In the genomic region with DNA sequence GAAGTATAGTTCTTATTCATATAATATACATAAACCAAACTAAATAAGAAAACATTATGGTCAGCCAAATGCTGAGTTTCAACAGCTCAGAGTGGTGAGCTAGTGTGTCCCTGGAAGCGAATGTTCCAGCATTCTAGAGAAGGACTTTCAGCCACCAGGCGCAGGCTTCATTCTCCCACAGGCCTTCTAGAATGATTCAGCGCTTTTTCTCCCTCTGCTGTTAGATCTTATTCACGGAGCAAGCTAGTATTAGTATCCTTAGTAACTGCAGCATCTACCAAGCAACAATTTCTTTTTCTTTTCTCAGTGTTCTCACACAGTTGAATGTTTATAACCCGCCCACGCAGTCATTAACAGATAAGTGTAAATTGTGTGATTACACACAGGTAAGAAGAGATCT, we compare ENCODE assay signal across 17 mouse cellular contexts. TPM values are rescaled to one million over a fixed set of nuclear protein-coding genes. Genes with fewer than 3 reads are reported as not detected.
DNase-seq lines count a peak whose midpoint lies in the region; ATAC-seq and TF ChIP-seq lines count a peak whose summit lies in the region.
"Had no signal": no experiment of that assay in that cellular context is flagged by ENCODE, and none has a peak within 500 bp of the region (broad histone marks: within the 10 kb centered on the region; RNA-seq: fewer than 3 reads in every experiment).

No protein-coding gene starts in this region.

- H3K27me3 ChIP-seq in hindbrain, postnatal 0 days (ENCODE audit: insufficient read depth, low read length), result no peaks in the 10 kb centered on the region
- no peaks in the 10 kb centered on the region for H3K27me3 ChIP-seq in hindbrain, embryonic 10.5 days (ENCODE audit: insufficient read depth, poor library complexity, severe bottlenecking)
- no peaks in the 10 kb centered on the region for H3K27me3 ChIP-seq in MEL (ENCODE audit: control insufficient read depth in 1 of 2, insufficient read depth in 2 of 2, low read length in 2 of 2)
- H3K27me3 ChIP-seq in forebrain, embryonic 16.5 days (replicated peaks; ENCODE audit: control insufficient read depth, insufficient read depth, low read length), result no peaks in the 10 kb centered on the region
- H3K27me3 ChIP-seq: embryonic facial prominence, embryonic 13.5 days; kidney, embryonic 15.5 days had no signal

- H3K4me2 ChIP-seq in hindbrain, postnatal 0 days (ENCODE audit: low read depth, low read length), result no peak overlapping the region
- H3K4me2 ChIP-seq in forebrain, embryonic 16.5 days (ENCODE audit: low read length), result no peak overlapping the region
- H3K4me2 ChIP-seq: embryonic facial prominence, embryonic 13.5 days; kidney, embryonic 15.5 days had no signal

- H3K36me3 ChIP-seq in hindbrain, postnatal 0 days (ENCODE audit: insufficient read depth, low read length), result 0 out of 2 replicates have a peak, but pooled peaks cover 7% of the 10 kb centered on the region
- H3K36me3 ChIP-seq in hindbrain, embryonic 10.5 days, result 0 out of 2 replicates have a peak, but pooled peaks cover 6% of the 10 kb centered on the region
- peaks cover 0 to 24% of the 10 kb centered on the region in 2 experiments; a peak in 2 of 4 replicates for H3K36me3 ChIP-seq in MEL (ENCODE audit: control insufficient read depth in 1 of 2, insufficient read depth in 2 of 2, low read length in 2 of 2)
- H3K36me3 ChIP-seq in forebrain, embryonic 16.5 days (ENCODE audit: control insufficient read depth, insufficient read depth), result no peaks in the 10 kb centered on the region
- H3K36me3 ChIP-seq: kidney, embryonic 15.5 days had no signal

- ATAC-seq in hindbrain, postnatal 0 days, result no peak
- ATAC-seq in forebrain, embryonic 16.5 days, result no peak
- ATAC-seq: inflammation-experienced regulatory T-cells, adult 6 months had no signal

- TF ChIP-seq CTCF in hindbrain, postnatal 0 days (IDR thresholded peaks at IDR 0.05; ENCODE audit: low read depth), result 0 out of 2 replicates have a peak, but pooled peaks have one; percentile 11
- TF ChIP-seq CTCF in MEL (IDR thresholded peaks at IDR 0.05 in 2 of 3, conservative IDR thresholded peaks at IDR 0.05 in 1 of 3; ENCODE audit: control insufficient read depth in 1 of 3, insufficient read depth in 1 of 3, low read depth in 2 of 3, low read length in 3 of 3, poor library complexity in 1 of 3, severe bottlenecking in 1 of 3), result no peak

- H3K4me3 ChIP-seq in hindbrain, postnatal 0 days (ENCODE audit: low read length), result no peak overlapping the region
- H3K4me3 ChIP-seq in hindbrain, embryonic 10.5 days, result no peak overlapping the region
- H3K4me3 ChIP-seq in MEL (ENCODE audit: control insufficient read depth in 1 of 2, insufficient read depth in 1 of 2, low read depth in 2 of 2, low read length in 2 of 2), result no peak overlapping the region
- H3K4me3 ChIP-seq in forebrain, embryonic 16.5 days (replicated peaks; ENCODE audit: low read length), result no peak overlapping the region
- H3K4me3 ChIP-seq: embryonic facial prominence, embryonic 13.5 days; kidney, embryonic 15.5 days had no signal

- TF ChIP-seq RAD21 in MEL (IDR thresholded peaks at IDR 0.05; ENCODE audit: low read depth, low read length), result no peak

- H3K79me2 ChIP-seq in MEL (ENCODE audit: control insufficient read depth, insufficient read depth, low read length, poor library complexity), result no peaks in the 10 kb centered on the region

- no peaks in the 10 kb centered on the region for H3K4me1 ChIP-seq in hindbrain, postnatal 0 days (ENCODE audit: insufficient read depth, low read length)
- no peaks in the 10 kb centered on the region for H3K4me1 ChIP-seq in hindbrain, embryonic 10.5 days (replicated peaks)
- H3K4me1 ChIP-seq in MEL (ENCODE audit: control insufficient read depth in 1 of 2, insufficient read depth in 2 of 2, low read length in 2 of 2), result peaks cover 14 to 15% of the 10 kb centered on the region in 2 experiments
- H3K4me1 ChIP-seq in forebrain, embryonic 16.5 days (replicated peaks; ENCODE audit: control insufficient read depth, insufficient read depth, low read length), result no peaks in the 10 kb centered on the region
- H3K4me1 ChIP-seq: embryonic facial prominence, embryonic 13.5 days; kidney, embryonic 15.5 days had no signal

- no peak overlapping the region for H3K27ac ChIP-seq in hindbrain, postnatal 0 days
- no peak overlapping the region for H3K27ac ChIP-seq in hindbrain, embryonic 10.5 days
- H3K27ac ChIP-seq in MEL (ENCODE audit: control insufficient read depth, low read depth, low read length), result no peak overlapping the region
- no peak overlapping the region for H3K27ac ChIP-seq in forebrain, embryonic 16.5 days (ENCODE audit: low read length)
- H3K27ac ChIP-seq: embryonic facial prominence, embryonic 13.5 days; kidney, embryonic 15.5 days had no signal

- no peaks in the 10 kb centered on the region for H3K9me3 ChIP-seq in hindbrain, postnatal 0 days (ENCODE audit: low read length)
- no peaks in the 10 kb centered on the region for H3K9me3 ChIP-seq in hindbrain, embryonic 10.5 days
- no peaks in the 10 kb centered on the region for H3K9me3 ChIP-seq in MEL (replicated peaks; ENCODE audit: insufficient read depth, low read length)
- H3K9me3 ChIP-seq in forebrain, embryonic 16.5 days (ENCODE audit: control insufficient read depth, low read length), result no peaks in the 10 kb centered on the region
- H3K9me3 ChIP-seq: embryonic facial prominence, embryonic 13.5 days; kidney, embryonic 15.5 days had no signal

- no peak for TF ChIP-seq POLR2A in MEL (IDR thresholded peaks at IDR 0.05; ENCODE audit: control insufficient read depth in 1 of 2, insufficient read depth in 1 of 2, low read depth in 1 of 2, low read length in 2 of 2, poor library complexity in 1 of 2)

- H3K9ac ChIP-seq in hindbrain, postnatal 0 days (replicated peaks; ENCODE audit: low read length), result no peak overlapping the region
- peak overlapping the region; percentile 22; the same call in 1 of the 2 replicates for H3K9ac ChIP-seq in MEL (ENCODE audit: control insufficient read depth, low read depth, low read length, poor library complexity, severe bottlenecking)
- H3K9ac ChIP-seq in forebrain, embryonic 16.5 days (replicated peaks; ENCODE audit: low read depth, low read length), result no peak overlapping the region
- H3K9ac ChIP-seq: embryonic facial prominence, embryonic 13.5 days; kidney, embryonic 15.5 days had no signal

- no peak for TF ChIP-seq EP300 in MEL (IDR thresholded peaks at IDR 0.05; ENCODE audit: low read depth in 1 of 2, low read length in 2 of 2)

- 79% methylated on average over 6 of the region's 6 CpGs for WGBS in hindbrain, postnatal 0 days
- WGBS in hindbrain, embryonic 10.5 days, result 84% methylated on average over 6 of the region's 6 CpGs
- 83% methylated on average over 6 of the region's 6 CpGs for WGBS in forebrain, embryonic 16.5 days

- peak; percentile 52 for DNase-seq in hindbrain, postnatal 0 days (ENCODE audit: low spot score)
- no peak for DNase-seq in hindbrain, embryonic 10.5 days (ENCODE audit: low spot score)
- DNase-seq in 416B (ENCODE audit: low read depth), result peak; percentile 55
- DNase-seq in MEL (ENCODE audit: low read depth, low spot score), result peak; percentile 67
- peak; percentile 5 for DNase-seq in c-Kit-positive CD71-positive TER-119-negative erythroid progenitor cells, embryonic 14.5 days (ENCODE audit: low read depth)
- DNase-seq in layer of hippocampus, adult 9-10 months (ENCODE audit: low spot score), result no peak
- DNase-seq in kidney, postnatal 14 days, result no peak
- DNase-seq: adrenal gland, postnatal 36 days; cerebellum, adult 18-20 months; heart, postnatal 10 days had no signal

TF ChIP-seq in MEL, 35 proteins besides CTCF, POLR2A, EP300 and RAD21:
- no peak for TF ChIP-seq MAFK (IDR thresholded peaks at IDR 0.05; ENCODE audit: borderline replicate concordance, low read depth, low read length)
- no peak for TF ChIP-seq KAT2A (conservative IDR thresholded peaks at IDR 0.05; ENCODE audit: low read depth, low read length)
- TF ChIP-seq CHD2 (IDR thresholded peaks at IDR 0.05; ENCODE audit: low read length), result no peak
- TF ChIP-seq NRF1 (IDR thresholded peaks at IDR 0.05; ENCODE audit: insufficient read depth, low read depth, low read length, poor library complexity, severe bottlenecking), result no peak
- no peak for TF ChIP-seq MXI1 (IDR thresholded peaks at IDR 0.05; ENCODE audit: low read depth, low read length)
- no peak for TF ChIP-seq HCFC1 (IDR thresholded peaks at IDR 0.05; ENCODE audit: low read depth, low read length)
- TF ChIP-seq ETS1 (IDR thresholded peaks at IDR 0.05; ENCODE audit: low read depth, low read length), result no peak
- no peak for TF ChIP-seq RCOR1 (IDR thresholded peaks at IDR 0.05; ENCODE audit: low read depth, low read length)
- TF ChIP-seq BHLHE40 (IDR thresholded peaks at IDR 0.05; ENCODE audit: borderline replicate concordance, low read depth, low read length), result no peak

RNA-seq across cellular contexts. Expression of gene Nap1l5, which starts 24.6 kb away (rescaled TPM):
- total RNA-seq in hindbrain, postnatal 0 days (2014; rRNA removed), result 169 and 202 TPM in 2 replicates
- 670 and 683 TPM in 2 replicates for polyA plus RNA-seq in hindbrain, postnatal 0 days (2015; fragmentation: Nextera tagmentation; extraction: Ambion mirVana)
- polyA plus RNA-seq in hindbrain, embryonic 10.5 days (2016; fragmentation: Nextera tagmentation; extraction: Ambion mirVana), result 7.5 and 20.1 TPM in 2 replicates
- not detected in 2 replicates for total RNA-seq in MEL (2012; rRNA removed)
- under 1 TPM in 1 of 2 experiments, not detected in 1; 0.06 TPM for polyA plus RNA-seq in MEL (2012; ENCODE audit: insufficient read depth in 1 of 2, insufficient read length in 2 of 2, low read depth in 1 of 2, low replicate concordance in 2 of 2, missing spikeins in 1 of 2)
- 82.8 and 111 TPM in 2 replicates for polyA plus RNA-seq in forebrain, embryonic 16.5 days (2015; fragmentation: Nextera tagmentation; extraction: Ambion mirVana)
- total RNA-seq: megakaryocyte, adult 5-6 weeks; neutrophil, adult 5-6 weeks had no signal
- polyA plus RNA-seq: liver, adult 2 months had no signal

RNA-seq across cellular contexts. Expression of gene Herc3, which starts 51.0 kb away (rescaled TPM):
- total RNA-seq in hindbrain, postnatal 0 days (2014; rRNA removed), result 105 and 140 TPM in 2 replicates
- polyA plus RNA-seq in hindbrain, postnatal 0 days (2015; fragmentation: Nextera tagmentation; extraction: Ambion mirVana), result 35.1 and 36.8 TPM in 2 replicates
- 5.2 and 6.8 TPM in 2 replicates for polyA plus RNA-seq in hindbrain, embryonic 10.5 days (2016; fragmentation: Nextera tagmentation; extraction: Ambion mirVana)
- total RNA-seq in MEL (2012; rRNA removed), result 1.9 and 3.2 TPM in 2 replicates
- 1 to 10 TPM in 1 of 2 experiments, not detected in 1; 5.7 TPM for polyA plus RNA-seq in MEL (2012; ENCODE audit: insufficient read depth in 1 of 2, insufficient read length in 2 of 2, low read depth in 1 of 2, low replicate concordance in 2 of 2, missing spikeins in 1 of 2)
- polyA plus RNA-seq in forebrain, embryonic 16.5 days (2015; fragmentation: Nextera tagmentation; extraction: Ambion mirVana), result 24.9 and 29.2 TPM in 2 replicates

Comparison
In these comparisons a context has a peak if more than half of its experiments do, and no peak if none do; other contexts are left out.
1. DNase-seq: peak in hindbrain, postnatal 0 days (single experiment), 416B (single experiment), MEL (single experiment) and c-Kit-positive CD71-positive TER-119-negative erythroid progenitor cells, embryonic 14.5 days (single experiment); none in hindbrain, embryonic 10.5 days (single experiment), layer of hippocampus, adult 9-10 months (single experiment) and kidney, postnatal 14 days (single experiment).